Mouse (Mus musculus) heart, postnatal 25 days (tissue): ENCODE data around the gene Dnajb14. TPM values are rescaled to one million over a fixed set of nuclear protein-coding genes. Genes with fewer than 3 reads are reported as not detected.
"Not testable (repeated sequence)": the region's sequence is repeated elsewhere in the genome, so short reads cannot be mapped to it uniquely, and the experiment has no call there.

Experiments used
- DNase-seq: peaks from one replicate; pipeline ENCODE4 v3.0.0; 2022; ENCODE audit warnings: low spot score
- intact Hi-C: fragments of 180-260 bp; cut with DNase I; formaldehyde crosslinking; loops from one replicate; pipeline ENCODE4 v1.15.1; 2025
- total RNA-seq, 2 experiments: library from RNA; stranded (reverse); gene quantifications; 2 replicates each; pipeline ENCODE4 v1.2.3; 2021

Gene Dnajb14
- total RNA-seq, 2 experiments from 2014 or later: 10.7 to 10.8 TPM

- intact Hi-C loops: no loop called here
- DNase-seq: no peak
Observed at GRCm38 (mm10) chr3:137950191-137950885, 82.9 kb downstream of the Dnajb14 start.

DNA sequence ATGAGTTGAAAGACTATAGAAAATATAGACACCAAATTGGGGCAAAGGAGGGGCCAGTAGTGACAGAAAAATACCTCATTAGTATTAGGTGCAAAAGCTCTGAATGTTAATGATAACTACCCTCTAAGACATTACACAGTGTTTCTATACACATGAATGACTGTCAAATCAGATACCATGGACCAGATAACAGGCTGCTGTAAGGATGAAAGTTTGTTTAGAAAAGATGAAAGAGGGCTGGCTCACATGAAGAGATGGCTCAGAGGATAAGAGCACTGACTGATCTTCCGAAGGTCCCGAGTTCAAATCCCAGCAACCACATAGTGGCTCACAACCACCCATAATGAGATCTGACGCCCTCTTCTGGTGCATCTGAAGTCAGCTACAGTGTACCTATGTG lies 83.8 kb downstream of the Dnajb14 start:
- intact Hi-C loops, DNase-seq: not testable (repeated sequence)

DNA sequence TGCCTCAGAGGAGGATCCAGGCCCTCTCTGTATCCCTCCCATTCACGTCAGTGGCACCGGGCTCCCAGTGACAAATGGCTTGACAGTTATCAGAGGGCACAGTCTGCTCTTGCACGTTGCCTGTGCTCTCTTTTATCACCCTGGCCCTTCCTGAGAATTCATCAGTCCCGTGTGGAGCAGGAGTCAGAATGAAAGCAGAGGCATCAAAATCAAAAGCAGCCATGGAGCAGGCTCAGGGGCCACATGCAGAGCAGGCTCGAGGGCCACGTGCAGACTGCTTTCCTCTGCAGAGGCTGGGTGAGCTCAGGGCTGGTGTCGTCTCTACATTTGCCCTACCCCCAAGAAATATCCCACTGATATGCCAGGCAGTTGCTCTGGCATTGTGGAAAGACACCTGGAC lies 84.3 kb downstream of the Dnajb14 start:
- DNase-seq: no peak

GRCm38 (mm10) chr3:137952225-137952913 lies 84.9 kb downstream of the Dnajb14 start:
- intact Hi-C loops: no loop called here
- DNase-seq: peak; percentile 21

More for the DNA sequence above, 84.3 kb downstream of the Dnajb14 start:
- intact Hi-C loops: no loop called here

DNA sequence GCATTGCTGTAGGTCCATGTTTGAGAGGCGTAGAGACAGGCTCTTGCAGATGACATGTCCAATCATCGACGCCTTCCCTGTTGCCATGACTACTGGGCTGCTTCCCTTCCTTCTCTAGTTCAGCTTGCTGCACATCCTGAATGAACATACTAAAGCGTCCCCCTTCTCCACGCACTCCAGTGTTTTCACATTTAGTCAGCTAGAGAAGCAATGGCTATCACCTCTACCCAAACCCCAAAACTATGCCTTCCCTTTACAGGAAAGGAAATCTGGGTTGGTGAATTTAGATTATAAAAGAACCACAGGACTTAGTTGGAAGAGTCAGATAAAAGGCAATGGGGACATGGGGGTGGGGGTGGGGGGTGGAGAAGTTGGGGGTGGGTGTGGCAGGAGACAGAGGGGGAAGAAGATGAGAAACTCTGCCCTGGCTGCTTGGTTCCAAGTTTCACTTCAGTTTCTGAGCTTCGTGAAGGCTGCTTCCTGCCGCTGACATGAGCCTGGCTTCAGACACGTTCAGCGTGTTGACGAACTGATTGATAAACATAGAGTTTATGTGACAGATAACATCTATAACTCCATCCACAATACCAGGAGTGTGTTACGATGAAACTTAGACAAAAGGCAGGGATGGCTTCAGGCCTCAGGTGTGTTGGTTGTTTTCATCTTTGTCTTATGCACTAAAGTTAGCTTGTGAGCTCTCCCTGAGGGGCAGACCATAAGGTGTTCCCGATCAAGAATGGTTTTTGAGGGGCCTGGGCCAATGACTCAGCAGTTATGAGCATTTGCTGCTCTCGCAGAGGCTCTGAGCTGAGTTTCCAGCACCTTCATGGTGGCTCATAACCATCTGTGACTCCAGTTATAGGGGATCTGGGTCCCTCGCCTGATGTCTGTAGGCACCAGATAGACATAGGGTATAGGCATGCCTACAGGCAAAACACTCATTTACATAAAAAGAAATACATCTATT lies 85.7 kb downstream of the Dnajb14 start:
- intact Hi-C loops: no loop called here
- DNase-seq: no peak

DNA sequence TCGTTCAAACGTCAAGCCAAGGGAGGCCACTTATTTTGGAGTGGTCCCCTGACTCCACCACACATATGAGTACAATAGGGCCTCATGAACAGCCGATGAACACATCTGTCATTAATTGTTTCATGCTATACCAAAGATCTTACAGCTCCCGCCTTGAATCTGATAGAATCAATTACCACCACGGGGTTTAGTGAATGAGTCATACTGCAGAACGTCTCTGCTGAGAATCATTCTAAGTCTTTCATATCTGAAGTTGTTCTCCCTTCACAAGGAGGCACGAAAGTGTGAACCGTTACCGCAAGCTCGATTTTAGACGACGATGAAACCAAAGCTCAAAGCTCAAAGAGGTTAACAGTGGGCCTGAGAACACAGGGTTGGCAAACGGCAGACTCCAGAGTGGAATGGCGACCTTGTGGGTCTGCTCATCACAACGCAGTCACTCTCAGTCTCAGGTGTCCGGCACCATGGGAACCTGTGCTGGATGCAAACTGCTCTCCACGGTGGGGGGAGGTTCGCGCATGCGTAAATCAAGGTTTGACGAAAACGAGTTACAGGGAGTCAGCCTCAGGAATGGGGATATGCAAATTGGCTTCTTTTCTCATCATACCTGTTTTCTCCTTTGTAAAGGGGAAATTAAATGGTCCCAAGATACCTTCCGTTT lies 86.9 kb downstream of the Dnajb14 start:
- intact Hi-C loops: no loop called here
- DNase-seq: no peak

GRCm38 (mm10) chr3:137955560-137956081 lies 88.1 kb downstream of the Dnajb14 start:
- no peak for DNase-seq
- intact Hi-C loops: no loop called here

DNA sequence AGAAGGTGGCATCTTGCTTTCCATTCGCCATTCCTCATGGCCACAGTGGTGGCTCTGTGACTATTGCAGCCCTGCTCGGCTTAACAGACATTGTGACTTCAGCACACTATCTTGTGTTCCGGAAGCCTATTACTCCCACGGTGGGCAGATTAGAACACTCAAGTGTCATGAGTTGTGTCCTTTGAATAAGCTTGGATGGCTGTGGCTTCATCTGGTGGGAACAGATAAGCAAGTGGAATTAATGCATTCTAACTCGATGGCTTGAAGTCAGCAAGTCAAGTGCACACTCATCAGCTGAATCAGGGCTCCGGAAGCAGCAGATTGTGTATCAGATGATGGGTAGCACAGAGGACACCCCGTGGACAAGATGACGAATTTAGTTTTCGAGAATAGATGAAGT lies 90.4 kb downstream of the Dnajb14 start:
- intact Hi-C loops: no loop called here
- no peak for DNase-seq

DNA sequence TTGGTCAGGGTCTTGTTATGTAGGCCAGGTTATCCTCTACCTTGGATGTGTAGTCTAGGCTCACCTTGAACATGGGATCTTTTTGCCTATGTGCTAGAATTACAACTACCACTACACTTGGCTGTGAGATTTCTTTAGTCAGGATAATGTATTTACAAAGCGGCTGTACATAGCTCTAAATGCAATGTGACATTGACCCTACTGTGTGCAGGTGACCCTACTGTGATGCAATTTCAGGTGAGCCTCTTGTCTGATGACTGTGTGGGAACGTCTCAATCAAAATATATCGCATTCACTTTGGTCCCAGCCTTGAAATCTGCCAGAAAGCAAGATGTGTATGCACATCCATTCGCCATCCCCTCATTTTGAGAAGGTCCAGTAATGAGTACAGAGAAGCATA lies 90.9 kb downstream of the Dnajb14 start:
- no peak for DNase-seq
- intact Hi-C loops: no loop called here

GRCm38 (mm10) chr3:137959456-137959855 lies 92.0 kb downstream of the Dnajb14 start:
- no peak for DNase-seq
- intact Hi-C loops: no loop called here

DNA sequence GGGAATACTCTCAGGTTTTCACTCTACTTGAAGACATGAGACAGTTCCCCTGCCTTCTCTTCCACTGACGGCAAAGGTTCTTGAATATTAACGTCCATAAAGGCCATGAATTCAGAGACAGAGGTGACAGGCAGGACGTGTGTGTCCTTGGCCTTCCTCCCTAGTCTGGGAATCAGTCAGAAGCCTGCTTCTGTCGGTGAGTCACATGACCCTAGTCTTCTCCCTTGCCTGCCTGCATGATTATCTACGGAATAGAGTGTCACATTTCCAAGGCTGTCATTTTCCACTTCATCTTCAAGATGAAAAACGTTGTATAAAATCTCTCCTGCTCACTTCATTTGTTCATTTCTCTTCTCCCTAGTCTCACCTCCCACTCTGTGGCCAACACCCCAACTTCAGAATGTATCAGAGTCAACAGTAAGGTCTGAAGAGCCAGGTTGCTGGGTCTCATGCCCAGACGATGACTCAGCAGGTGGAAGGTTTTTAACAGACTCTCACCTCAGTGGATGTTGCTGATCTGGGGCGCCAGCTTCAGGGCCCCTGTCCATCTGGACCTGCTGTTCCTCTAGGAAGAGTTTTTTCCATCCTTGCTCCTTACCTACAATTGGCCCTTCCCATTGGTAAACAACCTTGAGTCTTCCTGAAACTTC lies 94.4 kb downstream of the Dnajb14 start:
- intact Hi-C loops: no loop called here
- no peak for DNase-seq

GRCm38 (mm10) chr3:137963508-137963907 lies 96.0 kb downstream of the Dnajb14 start:
- no peak for DNase-seq
- intact Hi-C loops: no loop called here

GRCm38 (mm10) chr3:137964014-137964413 lies 96.5 kb downstream of the Dnajb14 start:
- intact Hi-C loops, DNase-seq: not testable (repeated sequence)

Other genes with a start within 250 kb of the Dnajb14 start
- 1 to 10 TPM; 2.5 to 4.3 TPM for gene Ddit4l, start 246.1 kb upstream of the Dnajb14 start, total RNA-seq
- not detected for gene Gm21962, start 196.2 kb upstream of the Dnajb14 start, total RNA-seq
- 10 to 100 TPM; 58.3 to 61.6 TPM for gene H2afz, start 3.2 kb upstream of the Dnajb14 start, total RNA-seq
- gene Lamtor3, start 50.8 kb downstream of the Dnajb14 start, total RNA-seq: 10 to 100 TPM; 92.8 to 96.6 TPM
- gene Dapp1, start 113.9 kb downstream of the Dnajb14 start, total RNA-seq: 1 to 10 TPM; 4.1 to 5.3 TPM
- 10 to 100 TPM; 62.6 to 64.4 TPM for gene 1110002E22Rik, start 197.4 kb downstream of the Dnajb14 start, total RNA-seq
- 1 to 10 TPM; 1.3 to 1.8 TPM for gene Gm5105, start 199.7 kb downstream of the Dnajb14 start, total RNA-seq